ENCODE assay signal across 24 mouse cellular contexts in the genomic region with DNA sequence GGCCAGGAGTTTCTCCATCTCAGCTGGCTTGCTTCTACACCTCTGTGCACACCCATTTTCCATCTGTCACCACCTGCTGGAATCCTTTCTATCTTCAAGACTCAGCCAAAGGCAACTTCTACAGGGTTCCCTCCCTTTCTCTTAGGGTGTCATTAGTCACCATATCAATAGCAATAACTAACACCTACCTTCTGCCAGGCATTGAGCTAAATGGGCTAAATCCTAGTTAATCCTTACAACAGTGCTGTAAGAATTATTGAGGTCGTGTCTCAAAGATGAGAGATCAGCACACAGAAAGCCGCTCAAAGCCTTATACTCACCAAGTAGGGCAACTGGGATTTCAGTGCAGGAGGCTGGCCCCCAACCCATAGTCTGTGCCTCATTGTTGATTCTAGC. TPM values are rescaled to one million over a fixed set of nuclear protein-coding genes. Genes with fewer than 3 reads are reported as not detected.
A peak's percentile ranks its signal among the peaks of the same experiment; 100 is the strongest.
DNase-seq lines count a peak whose midpoint lies in the region; ATAC-seq and TF ChIP-seq lines count a peak whose summit lies in the region.
"Had no signal": no experiment of that assay in that cellular context is flagged by ENCODE, and none has a peak within 500 bp of the region (broad histone marks: within the 10 kb centered on the region; RNA-seq: fewer than 3 reads in every experiment).

No protein-coding gene starts in this region.

- peak; percentile 13 for DNase-seq in urinary bladder, adult 2 months (ENCODE audit: low spot score)
- DNase-seq in urinary bladder, postnatal 4 days (ENCODE audit: low spot score in 2 of 2) = no peak
- DNase-seq in gonadal fat pad, adult 2 months (ENCODE audit: low read depth) = peak; percentile 61
- no peak for DNase-seq in stomach, postnatal 0 days (ENCODE audit: low spot score)
- DNase-seq in cerebellum, adult 2 months = no peak
- no peak for DNase-seq in spleen, postnatal 36 days (ENCODE audit: low spot score in 2 of 2)
- DNase-seq: adrenal gland, adult 8-10 months; adrenal gland, postnatal 25 days; cerebellum, adult 11-12 months; cerebellum, adult 9-10 months; cerebellum, postnatal 25 days; gastrocnemius, postnatal 36 days had no signal

- 0 out of 2 replicates have a peak, but pooled peaks have one; percentile 14 for TF ChIP-seq CTCF in stomach, postnatal 0 days (IDR thresholded peaks at IDR 0.05; ENCODE audit: low read depth)
- no peak for TF ChIP-seq CTCF in cerebellum, adult 2 months (IDR thresholded peaks at IDR 0.05; ENCODE audit: borderline replicate concordance, insufficient read depth, low read depth, low read length)

- H3K36me3 ChIP-seq in stomach, postnatal 0 days (ENCODE audit: control insufficient read depth, insufficient read depth, low read length) = no peaks in the 10 kb centered on the region
- H3K36me3 ChIP-seq: embryonic facial prominence, embryonic 12.5 days; embryonic facial prominence, embryonic 15.5 days; hindbrain, embryonic 12.5 days; hindbrain, embryonic 15.5 days had no signal

- ATAC-seq in stomach, postnatal 0 days (ENCODE audit: low FRiP score, low TSS enrichment) = 0 out of 2 replicates have a peak, but pooled peaks have one; percentile 38
- ATAC-seq: activated CD4-positive, CD25-positive, alpha-beta regulatory T cell, adult 4 months; CD4-positive, CD25-positive, alpha-beta regulatory T cell, adult 4 months; forebrain, embryonic 13.5 days; forebrain, embryonic 16.5 days had no signal

- H3K27me3 ChIP-seq in stomach, postnatal 0 days (ENCODE audit: control insufficient read depth, insufficient read depth, low read length) = no peaks in the 10 kb centered on the region
- H3K27me3 ChIP-seq in cerebellum, adult 2 months (ENCODE audit: control insufficient read depth, insufficient read depth, low read length) = no peaks in the 10 kb centered on the region
- H3K27me3 ChIP-seq: embryonic facial prominence, embryonic 12.5 days; embryonic facial prominence, embryonic 15.5 days; forebrain, embryonic 13.5 days; hindbrain, embryonic 12.5 days; hindbrain, embryonic 15.5 days had no signal

- H3K27ac ChIP-seq in stomach, postnatal 0 days (replicated peaks) = 0 out of 2 replicates have a peak overlapping the region, but pooled peaks have one; percentile 2
- no peak overlapping the region for H3K27ac ChIP-seq in cerebellum, adult 2 months (ENCODE audit: insufficient read depth, low read length)
- H3K27ac ChIP-seq: embryonic facial prominence, embryonic 12.5 days; embryonic facial prominence, embryonic 15.5 days; forebrain, embryonic 13.5 days; hindbrain, embryonic 12.5 days; hindbrain, embryonic 15.5 days had no signal

- TF ChIP-seq POLR2A in cerebellum, adult 2 months (IDR thresholded peaks at IDR 0.05; ENCODE audit: borderline replicate concordance, insufficient read depth, low read length) = no peak

- no peak overlapping the region for H3K4me3 ChIP-seq in stomach, postnatal 0 days (ENCODE audit: low read depth, low read length)
- no peak overlapping the region for H3K4me3 ChIP-seq in cerebellum, adult 2 months (replicated peaks; ENCODE audit: insufficient read depth, low read depth, low read length)
- H3K4me3 ChIP-seq: embryonic facial prominence, embryonic 12.5 days; embryonic facial prominence, embryonic 15.5 days; forebrain, embryonic 13.5 days; hindbrain, embryonic 12.5 days; hindbrain, embryonic 15.5 days had no signal

- H3K4me1 ChIP-seq in stomach, postnatal 0 days (replicated peaks; ENCODE audit: control insufficient read depth, insufficient read depth) = peaks cover 2% of the 10 kb centered on the region
- no peaks in the 10 kb centered on the region for H3K4me1 ChIP-seq in cerebellum, adult 2 months (ENCODE audit: control insufficient read depth, insufficient read depth, low read length)
- H3K4me1 ChIP-seq: forebrain, embryonic 13.5 days; hindbrain, embryonic 12.5 days; hindbrain, embryonic 15.5 days had no signal

- 50% methylated on average over 2 of the region's 2 CpGs for WGBS in stomach, postnatal 0 days
- WGBS in cerebellum, adult 2 months = 76% methylated on average over 2 of the region's 2 CpGs

- H3K9me3 ChIP-seq in stomach, postnatal 0 days (ENCODE audit: control insufficient read depth, low read length) = no peaks in the 10 kb centered on the region
- H3K9me3 ChIP-seq: embryonic facial prominence, embryonic 12.5 days; embryonic facial prominence, embryonic 15.5 days; forebrain, embryonic 13.5 days; hindbrain, embryonic 12.5 days; hindbrain, embryonic 15.5 days had no signal

- no peak overlapping the region for H3K9ac ChIP-seq in stomach, postnatal 0 days (ENCODE audit: low read length)
- H3K9ac ChIP-seq: embryonic facial prominence, embryonic 12.5 days; embryonic facial prominence, embryonic 15.5 days; forebrain, embryonic 13.5 days; hindbrain, embryonic 12.5 days; hindbrain, embryonic 15.5 days had no signal

- TF ChIP-seq EP300 in stomach, postnatal 0 days (optimal IDR thresholded peaks at IDR 0.05) = no peak

- H3K4me2 ChIP-seq in stomach, postnatal 0 days (replicated peaks; ENCODE audit: low read depth) = no peak overlapping the region
- H3K4me2 ChIP-seq: embryonic facial prominence, embryonic 12.5 days; embryonic facial prominence, embryonic 15.5 days; forebrain, embryonic 13.5 days; heart, embryonic 11.5 days; hindbrain, embryonic 12.5 days; hindbrain, embryonic 15.5 days had no signal

RNA-seq across cellular contexts. Expression of a gene that starts 13.3 kb away (rescaled TPM):
- 0.23 TPM in 1 of 2 replicates, not detected in the other for polyA plus RNA-seq in urinary bladder, adult 2 months (2012; rRNA removed)
- polyA plus RNA-seq in gonadal fat pad, adult 2 months (2012; rRNA removed) = 4.0 and 6.9 TPM in 2 replicates
- 10.8 and 12.6 TPM in 2 replicates for polyA plus RNA-seq in stomach, postnatal 0 days (2015; fragmentation: Nextera tagmentation; extraction: Ambion mirVana)
- not detected in 2 replicates for polyA plus RNA-seq in cerebellum, adult 2 months (2012; rRNA removed)
- polyA plus RNA-seq: activated CD4-positive, CD25-positive, alpha-beta regulatory T cell, adult 4 months; brain, embryonic 14.5 days; C2C12; CD4-positive, CD25-positive, alpha-beta regulatory T cell, adult 4 months; embryonic facial prominence, embryonic 12.5 days; forebrain, embryonic 13.5 days; forebrain, embryonic 16.5 days; heart, embryonic 11.5 days; heart, embryonic 14.5 days; hindbrain, embryonic 12.5 days; hindbrain, embryonic 15.5 days had no signal

RNA-seq across cellular contexts. Expression of a gene that starts 34.4 kb away (rescaled TPM):
- 2.7 and 4.5 TPM in 2 replicates for polyA plus RNA-seq in urinary bladder, adult 2 months (2012; rRNA removed)
- polyA plus RNA-seq in gonadal fat pad, adult 2 months (2012; rRNA removed) = 3.5 and 6.4 TPM in 2 replicates
- polyA plus RNA-seq in stomach, postnatal 0 days (2015; fragmentation: Nextera tagmentation; extraction: Ambion mirVana) = 6.9 and 7.5 TPM in 2 replicates
- 88.4 TPM in 2 replicates for polyA plus RNA-seq in cerebellum, adult 2 months (2012; rRNA removed)

Comparison
In these comparisons a context has a peak if more than half of its experiments do, and no peak if none do; other contexts are left out.
1. DNase-seq: peak in urinary bladder, adult 2 months (single experiment) and gonadal fat pad, adult 2 months (single experiment); none in urinary bladder, postnatal 4 days (0 of 2), stomach, postnatal 0 days (single experiment), cerebellum, adult 2 months (0 of 2) and spleen, postnatal 36 days (0 of 2).
2. RNA of a gene that starts 34.4 kb away (polyA plus RNA-seq): 88.4 TPM in cerebellum, adult 2 months; 6.9 to 7.5 TPM in stomach, postnatal 0 days, 3.5 to 6.4 TPM in gonadal fat pad, adult 2 months and 2.7 to 4.5 TPM in urinary bladder, adult 2 months; every median in the first group is over 10 times any median in the second.